Mouse (Mus musculus) right cerebral cortex, adult 18-20 months (tissue): ENCODE measurements around the gene Cxcl10.

Experiments
- DNase-seq: peaks from one replicate; pipeline ENCODE4 v3.0.0; 2022; ENCODE audit warnings: mixed read lengths

Gene Cxcl10

GRCm38 (mm10) chr5:92348794-92349413, at the start of gene Cxcl10:
Gene Cxcl10 (minus strand): TSS chr5:92348889.
- DNase-seq, result peak; percentile 38

- peak; percentile 53 for DNase-seq
Measured at GRCm38 (mm10) chr5:92398153-92398552, 49.5 kb upstream of the Cxcl10 start.

- DNase-seq, result no peak
Measured at GRCm38 (mm10) chr5:92396476-92396875, 47.8 kb upstream of the Cxcl10 start.

- DNase-seq, result no peak
Measured at GRCm38 (mm10) chr5:92395764-92396163, 47.1 kb upstream of the Cxcl10 start.

- no peak for DNase-seq
Measured at GRCm38 (mm10) chr5:92393863-92394262, 45.2 kb upstream of the Cxcl10 start.

GRCm38 (mm10) chr5:92392542-92392941, 43.9 kb upstream of the Cxcl10 start:
- no peak for DNase-seq

- peak; percentile 30 for DNase-seq
Measured at GRCm38 (mm10) chr5:92390615-92391014, 41.9 kb upstream of the Cxcl10 start.

GRCm38 (mm10) chr5:92389977-92390376, 41.3 kb upstream of the Cxcl10 start:
- DNase-seq, result no peak

- DNase-seq, result no peak
Measured at GRCm38 (mm10) chr5:92387433-92387832, 38.7 kb upstream of the Cxcl10 start.

- no peak for DNase-seq
Measured at GRCm38 (mm10) chr5:92386643-92387042, 38.0 kb upstream of the Cxcl10 start.

GRCm38 (mm10) chr5:92386102-92386501, 37.4 kb upstream of the Cxcl10 start:
- no peak for DNase-seq

- DNase-seq, result no peak
Measured at GRCm38 (mm10) chr5:92384855-92385254, 36.2 kb upstream of the Cxcl10 start.

- no peak for DNase-seq
Measured at GRCm38 (mm10) chr5:92383747-92384146, 35.1 kb upstream of the Cxcl10 start.

- DNase-seq, result no peak
Measured at GRCm38 (mm10) chr5:92382349-92382679, 33.6 kb upstream of the Cxcl10 start.

GRCm38 (mm10) chr5:92381550-92382348, 33.1 kb upstream of the Cxcl10 start:
- DNase-seq, result peak; percentile 72

GRCm38 (mm10) chr5:92376795-92377405, 28.2 kb upstream of the Cxcl10 start:
- no peak for DNase-seq

GRCm38 (mm10) chr5:92375368-92375767, 26.7 kb upstream of the Cxcl10 start:
- DNase-seq, result no peak

- no peak for DNase-seq
Measured at GRCm38 (mm10) chr5:92374721-92375142, 26.0 kb upstream of the Cxcl10 start.

- no peak for DNase-seq
Measured at GRCm38 (mm10) chr5:92372605-92373004, 23.9 kb upstream of the Cxcl10 start.

- no peak for DNase-seq
Measured at GRCm38 (mm10) chr5:92371361-92371976, 22.8 kb upstream of the Cxcl10 start.

GRCm38 (mm10) chr5:92370891-92371290, 22.2 kb upstream of the Cxcl10 start:
- no peak for DNase-seq

- DNase-seq, result no peak
Measured at GRCm38 (mm10) chr5:92370392-92370791, 21.7 kb upstream of the Cxcl10 start.

GRCm38 (mm10) chr5:92369151-92369994, 20.7 kb upstream of the Cxcl10 start:
- DNase-seq, result peak; percentile 66
